Mouse (Mus musculus) C2C12 (cell line): ENCODE data around the gene Gm28042.

Experiments used
- CTCF ChIP-seq: IDR thresholded peaks from one replicate; pipeline ENCODE4 v1.5.1; 2011; ENCODE audit not compliant: control insufficient read depth, insufficient read depth, insufficient read length
- MYOG ChIP-seq: IDR thresholded peaks from one replicate; pipeline ENCODE4 v1.6.1; 2011; ENCODE audit not compliant: control insufficient read depth, insufficient read length; ENCODE audit errors: extremely low read depth

- TF ChIP-seq CTCF (no peak), MYOG (no peak)
Measured at GRCm38 (mm10) chr2:120044676-120045075, 17.4 kb downstream of the Gm28042 start.
